Mouse (Mus musculus): ENCODE results near the gene Nfkbia. TPM values are rescaled to one million over a fixed set of nuclear protein-coding genes. Genes with fewer than 3 reads are reported as not detected.

The Nfkbia gene
- polyA plus RNA-seq, 1 experiment from 2014 or later = 41.2 TPM

- Histone ChIP-seq H3K9ac (ENCODE audit: low read length) (peak overlapping the region; percentile 7), H3K27me3 (ENCODE audit: control insufficient read depth, insufficient read depth, low read length) (no peaks in the 10 kb centered on the region), H3K4me3 (ENCODE audit: low read depth, low read length) (no peak overlapping the region), H3K4me1 (replicated peaks; ENCODE audit: control insufficient read depth, insufficient read depth, low read length) (peaks cover 9% of the 10 kb centered on the region; the same call in 1 of the 2 replicates), H3K27ac (ENCODE audit: low read depth, low read length) (peak overlapping the region; percentile 41; the same call in 1 of the 2 replicates), H3K4me2 (ENCODE audit: low read depth, low read length, severe bottlenecking) (no peak overlapping the region), H3K9me3 (ENCODE audit: control insufficient read depth, low read length) (no peaks in the 10 kb centered on the region), H3K36me3 (ENCODE audit: control insufficient read depth, insufficient read depth, low read length) (no peaks in the 10 kb centered on the region)
- DNase-seq (ENCODE audit: low spot score) (no peak), ATAC-seq (replicated peaks; ENCODE audit: low FRiP score) (no peak; the same call in 1 of the 2 replicates)
- WGBS = 39% methylated on average over 16 of the region's 16 CpGs
These were observed 28.2 kb downstream of the Nfkbia start for GRCm38 (mm10) chr12:55463992-55464845.

GRCm38 (mm10) chr12:55463087-55463486 lies 29.4 kb downstream of the Nfkbia start:
- no peak overlapping the region for H3K9ac ChIP-seq (ENCODE audit: low read length)
- H3K27ac ChIP-seq (ENCODE audit: low read depth, low read length) = no peak overlapping the region
- no peak overlapping the region for H3K4me3 ChIP-seq (ENCODE audit: low read depth, low read length)
- no peaks in the 10 kb centered on the region for H3K9me3 ChIP-seq (ENCODE audit: control insufficient read depth, low read length)
- DNase-seq (ENCODE audit: low spot score) = no peak
- no peak overlapping the region for H3K4me2 ChIP-seq (ENCODE audit: low read depth, low read length, severe bottlenecking)
- ATAC-seq (replicated peaks; ENCODE audit: low FRiP score) = no peak
- H3K27me3 ChIP-seq (ENCODE audit: control insufficient read depth, insufficient read depth, low read length) = no peaks in the 10 kb centered on the region
- 79% methylated on average over 5 of the region's 5 CpGs for WGBS
- no peaks in the 10 kb centered on the region for H3K36me3 ChIP-seq (ENCODE audit: control insufficient read depth, insufficient read depth, low read length)
- peaks cover 9% of the 10 kb centered on the region; the same call in 1 of the 2 replicates for H3K4me1 ChIP-seq (replicated peaks; ENCODE audit: control insufficient read depth, insufficient read depth, low read length)

- Histone ChIP-seq H3K4me3 (ENCODE audit: low read depth, low read length) (no peak overlapping the region), H3K4me2 (ENCODE audit: low read depth, low read length, severe bottlenecking) (no peak overlapping the region), H3K9ac (ENCODE audit: low read length) (no peak overlapping the region), H3K27ac (ENCODE audit: low read depth, low read length) (no peak overlapping the region), H3K27me3 (ENCODE audit: control insufficient read depth, insufficient read depth, low read length) (no peaks in the 10 kb centered on the region), H3K4me1 (replicated peaks; ENCODE audit: control insufficient read depth, insufficient read depth, low read length) (peaks cover 9% of the 10 kb centered on the region; the same call in 1 of the 2 replicates), H3K9me3 (ENCODE audit: control insufficient read depth, low read length) (no peaks in the 10 kb centered on the region), H3K36me3 (ENCODE audit: control insufficient read depth, insufficient read depth, low read length) (no peaks in the 10 kb centered on the region)
- no peak for ATAC-seq (replicated peaks; ENCODE audit: low FRiP score)
- no peak for DNase-seq (ENCODE audit: low spot score)
- 87% methylated on average over 6 of the region's 6 CpGs for WGBS
These were observed 30.0 kb downstream of the Nfkbia start for GRCm38 (mm10) chr12:55462456-55462855.

- peaks cover 9% of the 10 kb centered on the region; the same call in 1 of the 2 replicates for H3K4me1 ChIP-seq (replicated peaks; ENCODE audit: control insufficient read depth, insufficient read depth, low read length)
- no peak overlapping the region for H3K4me2 ChIP-seq (ENCODE audit: low read depth, low read length, severe bottlenecking)
- H3K9me3 ChIP-seq (ENCODE audit: control insufficient read depth, low read length) = no peaks in the 10 kb centered on the region
- no peaks in the 10 kb centered on the region for H3K27me3 ChIP-seq (ENCODE audit: control insufficient read depth, insufficient read depth, low read length)
- no peak overlapping the region for H3K9ac ChIP-seq (ENCODE audit: low read length)
- ATAC-seq (replicated peaks; ENCODE audit: low FRiP score) (no peak), DNase-seq (ENCODE audit: low spot score) (no peak)
- H3K27ac ChIP-seq (ENCODE audit: low read depth, low read length) = no peak overlapping the region
- 81% methylated on average over 6 of the region's 6 CpGs for WGBS
- H3K4me3 ChIP-seq (ENCODE audit: low read depth, low read length) = no peak overlapping the region
- H3K36me3 ChIP-seq (ENCODE audit: control insufficient read depth, insufficient read depth, low read length) = no peaks in the 10 kb centered on the region
These were observed 30.7 kb downstream of the Nfkbia start for GRCm38 (mm10) chr12:55461767-55462166.

GRCm38 (mm10) chr12:55460900-55461299 lies 31.5 kb downstream of the Nfkbia start:
- no peaks in the 10 kb centered on the region for H3K27me3 ChIP-seq (ENCODE audit: control insufficient read depth, insufficient read depth, low read length)
- no peak for ATAC-seq (replicated peaks; ENCODE audit: low FRiP score)
- no peak overlapping the region for H3K4me3 ChIP-seq (ENCODE audit: low read depth, low read length)
- no peak for DNase-seq (ENCODE audit: low spot score)
- H3K27ac ChIP-seq (ENCODE audit: low read depth, low read length) = no peak overlapping the region
- no peak overlapping the region for H3K4me2 ChIP-seq (ENCODE audit: low read depth, low read length, severe bottlenecking)
- H3K9ac ChIP-seq (ENCODE audit: low read length) = no peak overlapping the region
- peaks cover 5% of the 10 kb centered on the region; the same call in 1 of the 2 replicates for H3K4me1 ChIP-seq (replicated peaks; ENCODE audit: control insufficient read depth, insufficient read depth, low read length)
- WGBS = 83% methylated on average over 4 of the region's 4 CpGs
- H3K9me3 ChIP-seq (ENCODE audit: control insufficient read depth, low read length) = no peaks in the 10 kb centered on the region
- no peaks in the 10 kb centered on the region for H3K36me3 ChIP-seq (ENCODE audit: control insufficient read depth, insufficient read depth, low read length)

GRCm38 (mm10) chr12:55459739-55460138 lies 32.7 kb downstream of the Nfkbia start:
- H3K4me3 ChIP-seq (ENCODE audit: low read depth, low read length) = no peak overlapping the region
- no peak overlapping the region for H3K27ac ChIP-seq (ENCODE audit: low read depth, low read length)
- DNase-seq (ENCODE audit: low spot score) (no peak), ATAC-seq (replicated peaks; ENCODE audit: low FRiP score) (no peak)
- no peak overlapping the region for H3K9ac ChIP-seq (ENCODE audit: low read length)
- WGBS = 86% methylated on average over 8 of the region's 8 CpGs
- no peaks in the 10 kb centered on the region for H3K9me3 ChIP-seq (ENCODE audit: control insufficient read depth, low read length)
- H3K27me3 ChIP-seq (ENCODE audit: control insufficient read depth, insufficient read depth, low read length) = no peaks in the 10 kb centered on the region
- H3K36me3 ChIP-seq (ENCODE audit: control insufficient read depth, insufficient read depth, low read length) = no peaks in the 10 kb centered on the region
- H3K4me2 ChIP-seq (ENCODE audit: low read depth, low read length, severe bottlenecking) = no peak overlapping the region
- H3K4me1 ChIP-seq (replicated peaks; ENCODE audit: control insufficient read depth, insufficient read depth, low read length) = no peaks in the 10 kb centered on the region; the same call in 1 of the 2 replicates

- Histone ChIP-seq H3K27ac (ENCODE audit: low read depth, low read length) (no peak overlapping the region), H3K4me2 (ENCODE audit: low read depth, low read length, severe bottlenecking) (no peak overlapping the region), H3K36me3 (ENCODE audit: control insufficient read depth, insufficient read depth, low read length) (no peaks in the 10 kb centered on the region), H3K9me3 (ENCODE audit: control insufficient read depth, low read length) (no peaks in the 10 kb centered on the region), H3K4me1 (replicated peaks; ENCODE audit: control insufficient read depth, insufficient read depth, low read length) (no peaks in the 10 kb centered on the region), H3K9ac (ENCODE audit: low read length) (no peak overlapping the region), H3K27me3 (ENCODE audit: control insufficient read depth, insufficient read depth, low read length) (no peaks in the 10 kb centered on the region), H3K4me3 (ENCODE audit: low read depth, low read length) (no peak overlapping the region)
- 94% methylated on average over 5 of the region's 5 CpGs for WGBS
- DNase-seq (ENCODE audit: low spot score) (no peak), ATAC-seq (replicated peaks; ENCODE audit: low FRiP score) (no peak)
These were observed 35.6 kb downstream of the Nfkbia start for GRCm38 (mm10) chr12:55456893-55457292.

GRCm38 (mm10) chr12:55456136-55456535 lies 36.3 kb downstream of the Nfkbia start:
- Histone ChIP-seq H3K27ac (ENCODE audit: low read depth, low read length) (no peak overlapping the region), H3K36me3 (ENCODE audit: control insufficient read depth, insufficient read depth, low read length) (no peaks in the 10 kb centered on the region), H3K4me3 (ENCODE audit: low read depth, low read length) (no peak overlapping the region), H3K9ac (ENCODE audit: low read length) (no peak overlapping the region), H3K27me3 (ENCODE audit: control insufficient read depth, insufficient read depth, low read length) (no peaks in the 10 kb centered on the region), H3K4me2 (ENCODE audit: low read depth, low read length, severe bottlenecking) (no peak overlapping the region), H3K9me3 (ENCODE audit: control insufficient read depth, low read length) (no peaks in the 10 kb centered on the region), H3K4me1 (replicated peaks; ENCODE audit: control insufficient read depth, insufficient read depth, low read length) (no peaks in the 10 kb centered on the region)
- DNase-seq (ENCODE audit: low spot score) = no peak
- 55% methylated on average over 3 of the region's 3 CpGs for WGBS
- ATAC-seq (replicated peaks; ENCODE audit: low FRiP score) = no peak

- no peak overlapping the region for H3K4me3 ChIP-seq (ENCODE audit: low read depth, low read length)
- DNase-seq (ENCODE audit: low spot score) (no peak), ATAC-seq (replicated peaks; ENCODE audit: low FRiP score) (no peak)
- no peak overlapping the region for H3K27ac ChIP-seq (ENCODE audit: low read depth, low read length)
- H3K4me1 ChIP-seq (replicated peaks; ENCODE audit: control insufficient read depth, insufficient read depth, low read length) = no peaks in the 10 kb centered on the region
- WGBS = 81% methylated on average over 9 of the region's 10 CpGs
- H3K9me3 ChIP-seq (ENCODE audit: control insufficient read depth, low read length) = no peaks in the 10 kb centered on the region
- no peak overlapping the region for H3K4me2 ChIP-seq (ENCODE audit: low read depth, low read length, severe bottlenecking)
- no peaks in the 10 kb centered on the region for H3K36me3 ChIP-seq (ENCODE audit: control insufficient read depth, insufficient read depth, low read length)
- no peaks in the 10 kb centered on the region for H3K27me3 ChIP-seq (ENCODE audit: control insufficient read depth, insufficient read depth, low read length)
- no peak overlapping the region for H3K9ac ChIP-seq (ENCODE audit: low read length)
These were observed 37.2 kb downstream of the Nfkbia start for GRCm38 (mm10) chr12:55455206-55455605.
